Mouse (Mus musculus) myocyte (in vitro differentiated cells): Measurements from ENCODE around the gene Coro2b.

Source experiments
- E2F4 ChIP-seq: IDR thresholded peaks from one replicate; pipeline ENCODE4 v1.6.1; 2011; ENCODE audit warnings: mild to moderate bottlenecking, control low read depth, moderate library complexity; ENCODE audit not compliant: insufficient read depth
- MAX ChIP-seq: IDR thresholded peaks from one replicate; pipeline ENCODE4 v1.6.1; 2011; ENCODE audit warnings: low read depth, mild to moderate bottlenecking, control low read depth
- POLR2A ChIP-seq: IDR thresholded peaks from one replicate; pipeline ENCODE4 v1.6.1; 2011; ENCODE audit warnings: low read depth, mild to moderate bottlenecking, control low read depth, moderate library complexity; ENCODE audit not compliant: insufficient read length
- POLR2AphosphoS2 ChIP-seq: IDR thresholded peaks from one replicate; pipeline ENCODE4 v1.6.1; 2011; ENCODE audit warnings: low read depth, control low read depth; ENCODE audit not compliant: insufficient read length
- TCF12 ChIP-seq: IDR thresholded peaks from one replicate; pipeline ENCODE4 v1.6.1; 2011; ENCODE audit warnings: mild to moderate bottlenecking, control low read depth; ENCODE audit not compliant: poor library complexity, insufficient read depth, severe bottlenecking

GRCm38 (mm10) chr9:62491611-62492010 lies 45.2 kb downstream of the Coro2b start:
- TF ChIP-seq POLR2A (no peak), E2F4 (no peak), MAX (no peak), POLR2AphosphoS2 (no peak), TCF12 (no peak)
